Mouse (Mus musculus) heart, adult 2 months (tissue): ENCODE measurements around the gene Rmnd5a.

ENCODE experiments used
- CTCF ChIP-seq: fragments of 200-600 bp; IDR thresholded peaks from 2 replicates; pipeline ENCODE4 v1.8.1; 2022; ENCODE audit warnings: antibody characterized with exemption, mild to moderate bottlenecking, moderate library complexity
- EP300 ChIP-seq: fragments of 200-500 bp; IDR thresholded peaks from 2 replicates; pipeline ENCODE4 v1.6.1; 2011; ENCODE audit warnings: low read depth, low read length, control low read depth; ENCODE audit not compliant: insufficient read depth
- POLR2A ChIP-seq: fragments of 200-500 bp; IDR thresholded peaks from 2 replicates; pipeline ENCODE4 v1.6.1; 2011; ENCODE audit warnings: mild to moderate bottlenecking, low read depth, low read length, control low read depth; ENCODE audit not compliant: insufficient read depth

- no peak for TF ChIP-seq EP300
- no peak for TF ChIP-seq CTCF
- TF ChIP-seq POLR2A, result no peak
These were observed 68.3 kb downstream of the Rmnd5a start for GRCm38 (mm10) chr6:71372041-71372720.
